Mouse (Mus musculus) stomach, postnatal 0 days (tissue): Measurements from ENCODE around the gene Hist1h3g.

Source experiments
- CTCF ChIP-seq: IDR thresholded peaks from 2 replicates; pipeline ENCODE4 v1.5.1; 2016; ENCODE audit warnings: antibody characterized with exemption, low read depth, mild to moderate bottlenecking, moderate library complexity
- EP300 ChIP-seq: optimal IDR thresholded peaks from 2 replicates; pipeline ENCODE3; 2016; ENCODE audit warnings: antibody characterized with exemption

GRCm38 (mm10) chr13:23519416-23519815, 15.8 kb upstream of the Hist1h3g start:
- TF ChIP-seq CTCF (no peak), EP300 (no peak)
